Mouse (Mus musculus) hindbrain, embryonic 15.5 days (tissue): Measurements from ENCODE around the gene Mex3d. TPM values are rescaled to one million over a fixed set of nuclear protein-coding genes. Genes with fewer than 3 reads are reported as not detected.
"Not testable (repeated sequence)": the region's sequence is repeated elsewhere in the genome, so short reads cannot be mapped to it uniquely, and the experiment has no call there.

ENCODE experiments used
- ATAC-seq: fragments of 200-750 bp; cut with Nextera tagmentation; 2 replicates; pipeline ENCODE4 v1.8.0; 2017; ENCODE audit warnings: low read depth, moderate number of reproducible peaks, moderate TSS enrichment; ENCODE audit not compliant: low FRiP score
- H3K27ac ChIP-seq: fragments of 300-500 bp; sonication (generic); replicated peaks from 2 replicates; pipeline ENCODE4 v1.5.1; 2015; ENCODE audit warnings: mild to moderate bottlenecking, inconsistent platforms
- H3K27me3 ChIP-seq: fragments of 300-500 bp; sonication (generic); 2 replicates; pipeline ENCODE4 v1.6.1; 2015; ENCODE audit warnings: control low read depth, inconsistent platforms
- H3K36me3 ChIP-seq: fragments of 300-500 bp; sonication (generic); 2 replicates; pipeline ENCODE4 v1.6.1; 2015; ENCODE audit warnings: control low read depth, inconsistent platforms
- H3K4me1 ChIP-seq: fragments of 300-500 bp; sonication (generic); replicated peaks from 2 replicates; pipeline ENCODE4 v1.6.1; 2015; ENCODE audit warnings: control low read depth, inconsistent platforms
- H3K4me2 ChIP-seq: fragments of 300-500 bp; sonication (generic); 2 replicates; pipeline ENCODE4 v1.6.1; 2015; ENCODE audit warnings: moderate library complexity, mild to moderate bottlenecking, inconsistent platforms
- H3K4me3 ChIP-seq: fragments of 300-500 bp; sonication (generic); 2 replicates; pipeline ENCODE4 v1.5.1; 2015; ENCODE audit warnings: mild to moderate bottlenecking, inconsistent platforms
- H3K9ac ChIP-seq: fragments of 300-500 bp; sonication (generic); 2 replicates; pipeline ENCODE4 v1.6.1; 2015; ENCODE audit warnings: inconsistent platforms
- H3K9me3 ChIP-seq: fragments of 300-500 bp; sonication (generic); 2 replicates; pipeline ENCODE4 v1.6.1; 2016; ENCODE audit warnings: control low read depth, inconsistent platforms
- WGBS: fragments of 180-500 bp; shearing (Covaris S2); methylation state at CpG from one replicate; pipeline ENCODE4 v1.1.7; 2015; 5-methylcytosine and 5-hydroxymethylcytosine counted together
- polyA plus RNA-seq: library from polyadenylated mRNA; unstranded; fragments of >200 nt; fragmentation: Nextera tagmentation; extraction: Ambion mirVana; gene quantifications from 2 replicates; pipeline ENCODE4 v1.2.1, GENCODE M21; 2015

Mex3d gene
- polyA plus RNA-seq, 1 experiment from 2014 or later: 18.9 TPM

DNA sequence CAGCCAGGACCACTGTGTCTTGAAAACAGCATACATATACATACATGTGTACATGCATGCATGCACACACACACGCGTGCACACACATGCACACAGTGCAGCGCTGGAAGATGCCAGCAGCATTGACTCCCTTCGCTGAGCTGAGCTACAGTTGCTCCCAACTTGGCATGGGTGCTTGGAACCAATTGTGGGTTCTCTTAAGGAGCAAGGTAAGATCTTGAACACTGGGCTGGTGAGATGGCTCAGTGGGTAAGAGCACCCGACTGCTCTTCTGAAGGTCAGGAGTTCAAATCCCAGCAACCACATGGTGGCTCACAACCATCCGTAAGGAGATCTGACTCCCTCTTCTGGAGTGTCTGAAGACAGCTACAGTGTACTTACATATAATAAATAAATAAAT is 41.5 kb downstream of the Mex3d start:
- not testable (repeated sequence) for H3K4me2 ChIP-seq, H3K36me3 ChIP-seq, ATAC-seq, H3K9me3 ChIP-seq, H3K9ac ChIP-seq, H3K4me3 ChIP-seq, H3K27ac ChIP-seq
- WGBS: 77% methylated on average over 6 of the region's 6 CpGs
- Histone ChIP-seq H3K27me3 (peaks cover 96% of the 10 kb centered on the region), H3K4me1 (peaks cover 41% of the 10 kb centered on the region)

DNA sequence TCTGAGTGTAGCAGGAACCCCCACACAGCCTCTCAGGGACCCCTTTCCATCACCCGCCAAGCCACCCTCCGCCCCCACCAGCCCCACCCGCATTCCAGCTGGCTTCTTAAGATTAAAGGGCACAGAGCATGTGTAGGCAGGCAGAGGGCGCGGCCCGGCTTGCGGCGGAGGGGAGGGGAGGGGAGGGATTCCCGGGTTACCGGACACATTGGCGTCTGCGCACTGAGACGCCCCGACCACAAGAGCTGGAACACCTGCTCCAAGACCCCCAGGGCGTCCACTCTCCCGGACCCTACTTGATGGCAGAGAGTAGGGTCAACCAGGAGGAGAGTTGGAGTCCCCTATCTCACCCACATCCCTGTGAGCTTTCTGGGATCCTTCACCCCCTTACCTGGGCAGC is 42.3 kb downstream of the Mex3d start:
- no peak for ATAC-seq
- no peaks in the 10 kb centered on the region for H3K9me3 ChIP-seq
- no peak overlapping the region for H3K27ac ChIP-seq
- WGBS: 3% methylated on average over 13 of the region's 16 CpGs
- peaks cover 41% of the 10 kb centered on the region for H3K4me1 ChIP-seq
- H3K4me3 ChIP-seq: no peak overlapping the region
- peaks cover 97% of the 10 kb centered on the region for H3K27me3 ChIP-seq
- no peak overlapping the region for H3K4me2 ChIP-seq
- no peak overlapping the region for H3K9ac ChIP-seq
- H3K36me3 ChIP-seq: no peaks in the 10 kb centered on the region

DNA sequence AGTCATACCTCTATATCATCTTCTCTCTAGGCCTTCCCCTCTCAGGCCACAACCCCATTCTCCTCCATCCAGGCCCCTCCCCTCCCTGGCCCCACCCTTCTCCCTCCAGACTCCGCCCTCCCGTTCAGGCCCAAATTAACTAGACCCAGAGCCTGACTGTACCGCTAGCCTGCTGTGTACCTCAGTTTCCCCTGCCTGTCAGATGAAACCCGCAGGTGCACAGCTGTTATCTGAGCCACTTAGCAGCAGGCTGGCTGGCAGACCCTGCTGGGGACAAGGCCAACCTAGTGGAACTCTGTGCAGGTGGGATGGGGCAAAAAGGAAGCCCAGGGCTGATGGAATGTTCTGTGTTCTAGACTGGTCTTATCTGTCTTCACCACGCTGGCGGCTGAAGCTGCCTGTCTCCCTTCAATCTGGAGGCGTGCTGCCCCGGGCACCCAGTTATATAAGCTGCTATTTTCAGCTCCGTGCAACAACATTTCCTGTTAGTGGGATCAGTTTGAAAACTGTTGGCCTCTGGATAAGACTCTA is 43.3 kb downstream of the Mex3d start:
- no peak overlapping the region for H3K4me3 ChIP-seq
- H3K27ac ChIP-seq: no peak overlapping the region
- no peak for ATAC-seq
- 43% methylated on average over 9 of the region's 9 CpGs for WGBS
- H3K9me3 ChIP-seq: no peaks in the 10 kb centered on the region
- H3K4me1 ChIP-seq: peaks cover 41% of the 10 kb centered on the region
- no peak overlapping the region for H3K9ac ChIP-seq
- H3K27me3 ChIP-seq: peaks cover 88% of the 10 kb centered on the region
- no peaks in the 10 kb centered on the region for H3K36me3 ChIP-seq
- H3K4me2 ChIP-seq: no peak overlapping the region

DNA sequence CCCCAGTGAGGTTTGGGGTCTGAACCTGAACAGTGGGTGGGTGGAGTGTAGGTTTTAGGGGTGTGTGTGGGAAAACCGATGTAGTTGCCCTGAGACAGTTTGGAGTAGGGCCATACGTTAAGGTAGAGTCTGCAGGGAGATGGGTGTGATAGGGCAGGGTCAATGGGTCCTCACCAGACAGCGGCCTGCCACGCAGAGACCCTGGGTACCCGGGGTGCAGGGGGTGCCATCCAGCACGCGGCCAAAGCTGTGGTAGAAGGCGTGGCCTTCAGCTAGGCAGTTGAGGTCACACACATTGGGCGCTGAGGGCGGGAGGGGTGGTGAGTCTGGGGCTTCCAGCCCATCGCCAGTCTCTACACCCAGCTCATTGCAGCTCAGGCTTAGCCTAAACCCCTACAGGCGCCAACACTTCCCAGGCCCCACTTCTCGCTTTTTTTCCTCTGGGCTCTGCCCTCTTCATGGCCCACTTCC is 44.0 kb downstream of the Mex3d start:
- peak; percentile 21; the same call in 1 of the 2 replicates for ATAC-seq
- Histone ChIP-seq H3K9me3 (no peaks in the 10 kb centered on the region), H3K9ac (no peak overlapping the region), H3K4me3 (peak overlapping the region; percentile 32), H3K4me1 (peaks cover 36% of the 10 kb centered on the region), H3K27ac (no peak overlapping the region), H3K36me3 (no peaks in the 10 kb centered on the region), H3K27me3 (peaks cover 80% of the 10 kb centered on the region), H3K4me2 (peak overlapping the region; percentile 56)
- 24% methylated on average over 12 of the region's 13 CpGs for WGBS

DNA sequence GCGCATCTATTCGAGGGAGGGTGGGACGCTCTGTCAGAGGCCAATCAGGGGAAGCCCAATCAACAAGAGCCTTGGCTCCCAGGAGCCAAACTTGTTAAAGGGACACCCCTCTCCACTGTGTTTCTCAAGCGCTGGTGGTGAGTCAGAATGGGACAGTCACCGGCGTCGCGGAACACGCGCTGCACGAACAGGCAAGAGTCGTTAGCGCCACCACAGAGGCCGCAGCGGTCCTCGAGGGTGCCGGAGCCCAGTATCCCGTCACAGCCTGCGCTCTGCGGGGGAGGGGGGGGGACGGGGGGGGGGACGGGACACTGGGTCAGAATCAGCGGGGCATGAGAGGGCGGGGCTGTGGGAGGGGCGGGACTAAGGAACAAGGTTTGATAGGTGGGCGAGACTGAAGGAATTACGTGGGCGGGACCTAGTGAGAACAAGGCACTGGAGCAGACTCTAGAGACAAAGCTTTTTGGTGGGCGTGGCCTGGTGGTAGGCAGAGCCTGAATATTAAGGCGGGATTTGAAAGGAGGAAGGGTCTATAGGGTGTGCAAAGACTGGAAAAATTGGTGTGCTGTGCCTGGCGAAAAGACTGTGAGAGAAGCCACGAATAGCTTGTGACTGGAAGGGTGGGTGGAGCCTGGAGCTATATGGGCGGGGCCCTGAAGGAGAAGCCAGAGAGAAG is 44.6 kb downstream of the Mex3d start:
- peak; percentile 59 for ATAC-seq
- Histone ChIP-seq H3K27ac (no peak overlapping the region), H3K9me3 (no peaks in the 10 kb centered on the region), H3K27me3 (peaks cover 75% of the 10 kb centered on the region), H3K4me2 (peak overlapping the region; percentile 56), H3K9ac (no peak overlapping the region), H3K4me1 (peaks cover 30% of the 10 kb centered on the region), H3K36me3 (no peaks in the 10 kb centered on the region), H3K4me3 (peak overlapping the region; percentile 32)
- 0% methylated on average over 22 of the region's 33 CpGs for WGBS

DNA sequence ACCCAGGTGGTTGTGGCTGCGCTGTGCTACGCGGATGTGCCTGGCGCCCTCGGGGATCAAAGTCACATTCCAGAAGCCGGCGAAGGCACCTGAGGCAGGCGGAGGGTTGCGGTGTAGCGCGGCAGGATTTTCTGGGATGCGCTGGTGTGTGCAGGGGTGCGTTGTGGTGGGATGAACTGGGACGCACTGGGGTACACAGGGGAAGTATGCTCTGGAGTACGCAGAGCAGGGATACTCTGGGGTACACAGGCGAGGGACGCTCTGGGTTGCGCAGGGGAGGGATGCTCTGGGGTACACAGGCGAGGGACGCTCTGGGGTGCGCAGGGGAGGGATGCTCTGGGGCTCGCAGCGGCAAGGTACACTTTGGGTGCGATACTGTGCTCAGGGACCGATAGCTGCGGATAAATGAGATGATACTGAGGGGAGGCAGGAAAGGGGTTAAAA is 45.1 kb downstream of the Mex3d start:
- Histone ChIP-seq H3K36me3 (no peaks in the 10 kb centered on the region), H3K9me3 (no peaks in the 10 kb centered on the region), H3K4me2 (peak overlapping the region; percentile 56), H3K4me3 (peak overlapping the region; percentile 32), H3K27ac (no peak overlapping the region), H3K4me1 (peaks cover 24% of the 10 kb centered on the region), H3K27me3 (peaks cover 69% of the 10 kb centered on the region), H3K9ac (no peak overlapping the region)
- under 1% methylated on average over 26 of the region's 26 CpGs for WGBS
- peak; percentile 52; the same call in 1 of the 2 replicates for ATAC-seq

DNA sequence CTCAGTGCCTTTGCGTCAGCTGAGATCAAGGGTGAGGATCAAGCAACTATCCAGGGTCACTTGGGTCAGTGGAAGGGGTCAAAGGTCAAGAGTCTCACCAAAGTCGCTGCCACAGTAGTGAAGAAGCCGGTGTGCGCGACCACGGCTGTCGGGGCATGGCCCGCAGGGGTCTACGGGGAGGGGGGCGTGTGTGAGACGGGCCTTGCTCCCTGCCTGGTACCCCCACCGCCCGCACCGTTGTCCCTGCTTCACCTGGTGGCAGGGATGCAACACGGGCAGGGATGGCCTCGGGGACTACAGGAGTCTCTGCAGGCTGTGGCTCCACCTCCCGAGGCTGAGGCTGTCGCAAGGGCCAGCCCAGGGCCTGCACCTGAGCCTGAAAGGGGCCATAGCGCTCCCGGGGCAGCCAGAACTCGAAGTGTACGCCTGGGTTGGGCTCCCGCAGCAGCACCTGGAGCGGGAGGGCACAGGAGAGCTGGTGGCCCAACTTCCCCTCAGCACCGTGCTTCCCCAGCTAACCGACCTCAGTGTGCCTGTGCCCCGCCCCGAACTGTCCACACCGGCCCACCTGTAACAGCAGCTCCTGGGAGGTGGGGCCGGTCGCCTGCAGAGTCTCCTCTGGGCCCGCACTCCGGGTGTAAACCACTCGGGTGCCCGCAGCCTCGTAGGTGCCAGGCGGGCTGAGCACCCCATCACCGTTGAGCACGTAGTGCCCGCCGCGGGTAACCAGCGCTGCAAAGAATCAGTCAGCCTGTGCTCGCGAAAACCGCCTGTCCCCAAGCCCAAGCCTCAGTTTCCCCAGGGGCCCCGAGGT is 45.8 kb downstream of the Mex3d start:
- no peak overlapping the region for H3K9ac ChIP-seq
- H3K27me3 ChIP-seq: peaks cover 65% of the 10 kb centered on the region
- no peak overlapping the region for H3K27ac ChIP-seq
- H3K9me3 ChIP-seq: no peaks in the 10 kb centered on the region
- peak overlapping the region; percentile 56 for H3K4me2 ChIP-seq
- H3K4me3 ChIP-seq: peak overlapping the region; percentile 32; the same call in 1 of the 2 replicates
- WGBS: 2% methylated on average over 47 of the region's 47 CpGs
- ATAC-seq: no peak
- H3K4me1 ChIP-seq: peaks cover 22% of the 10 kb centered on the region
- H3K36me3 ChIP-seq: no peaks in the 10 kb centered on the region

DNA sequence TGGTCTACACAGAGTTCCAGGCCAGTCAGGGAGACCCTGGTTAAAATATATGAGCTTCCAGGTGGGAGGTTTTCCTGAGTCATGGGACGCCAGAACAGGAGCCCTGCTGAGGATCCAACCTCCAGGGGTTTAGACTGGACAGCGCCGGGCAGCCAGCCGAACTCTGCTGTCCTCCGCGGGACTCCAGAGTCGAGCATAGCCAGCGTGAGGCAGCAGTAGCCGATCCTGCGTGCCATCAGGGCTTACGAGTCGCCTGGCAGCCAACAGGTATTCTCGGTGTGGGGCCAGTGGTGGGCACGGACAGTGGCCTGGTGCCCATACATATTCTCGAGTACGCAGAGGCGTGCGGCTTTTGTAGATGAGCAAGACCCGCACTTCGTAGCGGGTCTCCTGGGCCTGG is 46.4 kb downstream of the Mex3d start:
- Histone ChIP-seq H3K9ac (no peak overlapping the region), H3K4me1 (peaks cover 22% of the 10 kb centered on the region), H3K4me3 (no peak overlapping the region), H3K9me3 (no peaks in the 10 kb centered on the region), H3K27me3 (peaks cover 59% of the 10 kb centered on the region), H3K27ac (no peak overlapping the region), H3K4me2 (no peak overlapping the region), H3K36me3 (no peaks in the 10 kb centered on the region)
- no peak for ATAC-seq
- WGBS: 8% methylated on average over 21 of the region's 21 CpGs

DNA sequence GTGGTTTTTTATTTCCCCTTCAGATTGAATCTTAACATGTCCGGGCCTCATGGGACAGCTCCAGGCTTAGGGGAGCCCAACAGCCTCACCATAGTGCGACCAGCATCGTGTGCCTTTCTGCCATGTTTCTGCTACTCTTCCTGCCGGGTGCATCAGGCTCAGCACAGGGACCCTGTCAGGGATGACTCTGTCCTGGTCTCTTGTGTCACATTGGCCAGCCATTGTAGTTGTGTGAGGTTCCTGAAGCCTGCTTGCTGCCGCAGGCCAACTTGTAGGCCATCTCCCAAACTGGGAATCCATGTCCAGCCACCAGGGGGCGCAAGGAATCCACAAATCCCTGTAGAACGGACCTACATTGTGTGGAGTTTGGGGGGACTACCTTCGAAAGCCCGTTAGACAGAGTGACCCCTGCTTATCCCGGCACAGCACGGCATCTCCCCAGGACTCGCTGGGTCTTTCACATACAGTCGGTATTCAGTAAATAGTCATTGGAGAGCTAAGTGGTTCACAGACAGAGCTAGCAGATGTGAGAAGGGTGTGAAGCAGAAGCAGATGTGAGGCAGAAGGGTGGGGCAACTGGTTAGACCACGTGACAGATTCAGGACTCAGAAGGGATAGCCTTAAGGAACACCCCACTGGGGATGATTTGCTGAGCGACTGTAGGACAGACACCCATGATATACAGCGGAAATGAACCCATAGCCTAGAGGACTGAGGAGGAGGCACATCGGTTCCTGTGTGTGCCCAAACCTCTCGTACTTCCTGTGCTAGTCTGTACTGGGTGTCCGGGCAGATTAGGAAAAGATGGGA is 47.3 kb downstream of the Mex3d start:
- H3K4me1 ChIP-seq: peaks cover 22% of the 10 kb centered on the region
- no peak overlapping the region for H3K27ac ChIP-seq
- no peak overlapping the region for H3K9ac ChIP-seq
- 22% methylated on average over 19 of the region's 19 CpGs for WGBS
- peaks cover 50% of the 10 kb centered on the region for H3K27me3 ChIP-seq
- no peaks in the 10 kb centered on the region for H3K9me3 ChIP-seq
- no peak overlapping the region for H3K4me3 ChIP-seq
- H3K36me3 ChIP-seq: no peaks in the 10 kb centered on the region
- H3K4me2 ChIP-seq: peak overlapping the region; percentile 26
- ATAC-seq: no peak

DNA sequence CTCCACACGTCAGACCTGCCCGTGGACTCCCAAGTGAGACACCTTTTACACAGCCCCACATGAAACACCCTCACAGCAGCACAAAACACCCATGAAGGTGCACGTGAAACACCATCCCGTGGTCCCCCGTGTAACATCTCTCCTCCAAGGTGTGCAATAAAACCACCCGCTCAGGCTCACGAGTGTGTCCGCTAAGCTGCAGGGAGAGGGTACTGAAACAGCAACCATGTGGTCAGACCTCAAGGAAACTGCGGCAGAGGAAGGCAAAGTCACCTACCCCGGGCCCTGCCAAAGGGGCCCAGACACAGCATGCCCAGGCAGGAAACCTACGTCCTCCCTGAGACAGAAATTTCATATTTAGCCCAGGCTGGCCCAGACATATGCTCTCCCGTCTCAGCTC is 51.2 kb downstream of the Mex3d start:
- no peak overlapping the region for H3K4me3 ChIP-seq
- no peak for ATAC-seq
- H3K36me3 ChIP-seq: no peaks in the 10 kb centered on the region
- H3K4me1 ChIP-seq: no peaks in the 10 kb centered on the region; the same call in 1 of the 2 replicates
- no peak overlapping the region for H3K4me2 ChIP-seq
- no peaks in the 10 kb centered on the region for H3K9me3 ChIP-seq
- no peak overlapping the region for H3K27ac ChIP-seq
- 91% methylated on average over 12 of the region's 12 CpGs for WGBS
- peaks cover 11% of the 10 kb centered on the region for H3K27me3 ChIP-seq
- no peak overlapping the region for H3K9ac ChIP-seq

DNA sequence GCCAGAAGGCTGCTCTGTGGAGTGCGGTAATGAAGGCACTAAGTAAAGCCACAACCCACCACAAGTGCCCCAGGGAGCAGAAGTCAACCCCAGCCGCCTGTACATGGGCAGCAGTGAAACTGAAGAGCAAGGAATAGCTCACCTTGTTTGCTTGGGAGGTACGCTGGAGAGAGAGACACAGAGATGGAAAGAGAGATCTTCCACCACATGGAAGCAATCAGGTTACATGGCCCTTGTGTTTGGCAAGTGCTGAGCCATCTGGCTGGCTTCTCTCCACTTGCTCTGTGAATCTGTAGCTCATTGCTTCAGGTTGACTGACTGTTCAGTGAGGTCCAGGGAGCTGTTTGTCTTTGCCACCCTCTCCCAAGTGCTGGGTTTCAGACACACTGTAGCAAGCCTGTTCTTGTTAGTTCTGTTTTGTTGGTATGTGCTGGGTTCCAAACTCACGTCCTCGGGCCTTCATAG is 54.9 kb downstream of the Mex3d start:
- no peak overlapping the region for H3K9ac ChIP-seq
- H3K4me3 ChIP-seq: no peak overlapping the region
- no peak overlapping the region for H3K4me2 ChIP-seq
- H3K9me3 ChIP-seq: no peaks in the 10 kb centered on the region
- H3K4me1 ChIP-seq: peaks cover 12% of the 10 kb centered on the region
- no peaks in the 10 kb centered on the region for H3K36me3 ChIP-seq
- H3K27me3 ChIP-seq: no peaks in the 10 kb centered on the region
- H3K27ac ChIP-seq: no peak overlapping the region
- WGBS: 81% methylated on average over 5 of the region's 5 CpGs
- no peak for ATAC-seq
